ENCODE assay signal across 11 mouse cellular contexts in genomic region chr8:104632486-104632885, GRCm38 (mm10). TPM values are rescaled to one million over a fixed set of nuclear protein-coding genes. Genes with fewer than 3 reads are reported as not detected.
DNase-seq lines count a peak whose midpoint lies in the region; ATAC-seq and TF ChIP-seq lines count a peak whose summit lies in the region.
"Had no signal": no experiment of that assay in that cellular context is flagged by ENCODE, and none has a peak within 500 bp of the region (broad histone marks: within the 10 kb centered on the region; RNA-seq: fewer than 3 reads in every experiment).

No protein-coding gene starts in this region.

- peak; percentile 72 for ATAC-seq in hindbrain, postnatal 0 days
- no peak for ATAC-seq in erythroblast, adult 5-6 weeks (replicated peaks; ENCODE audit: low FRiP score, poor library complexity, severe bottlenecking)
- ATAC-seq: intestine, postnatal 0 days had no signal

- peak; percentile 49 for DNase-seq in hindbrain, postnatal 0 days (ENCODE audit: low spot score)
- no peak for DNase-seq in hindbrain, embryonic 10.5 days (ENCODE audit: low spot score)
- DNase-seq in urinary bladder, postnatal 14 days (ENCODE audit: low spot score), result peak; percentile 1
- DNase-seq in urinary bladder, adult 18-20 months (ENCODE audit: low spot score in 2 of 2), result no peak
- peak; percentile 8 for DNase-seq in heart, postnatal 4 days
- peak; percentile 62 for DNase-seq in telencephalon, adult 2 months (ENCODE audit: low read depth, low spot score)
- no peak for DNase-seq in ovary, adult 18-20 months (ENCODE audit: low spot score)

- H3K9ac ChIP-seq in hindbrain, postnatal 0 days (replicated peaks; ENCODE audit: low read length), result no peak overlapping the region

- no peak overlapping the region for H3K4me3 ChIP-seq in hindbrain, postnatal 0 days (ENCODE audit: low read length)
- H3K4me3 ChIP-seq in hindbrain, embryonic 10.5 days, result no peak overlapping the region

- peaks cover 3% of the 10 kb centered on the region for H3K4me1 ChIP-seq in hindbrain, postnatal 0 days (ENCODE audit: insufficient read depth, low read length)
- H3K4me1 ChIP-seq in hindbrain, embryonic 10.5 days (replicated peaks), result peaks cover 27% of the 10 kb centered on the region

- H3K4me2 ChIP-seq in hindbrain, postnatal 0 days (ENCODE audit: low read depth, low read length), result no peak overlapping the region

- H3K27me3 ChIP-seq in hindbrain, postnatal 0 days (ENCODE audit: insufficient read depth, low read length), result no peaks in the 10 kb centered on the region
- peaks cover 43% of the 10 kb centered on the region for H3K27me3 ChIP-seq in hindbrain, embryonic 10.5 days (ENCODE audit: insufficient read depth, poor library complexity, severe bottlenecking)

- no peaks in the 10 kb centered on the region for H3K9me3 ChIP-seq in hindbrain, postnatal 0 days (ENCODE audit: low read length)
- no peaks in the 10 kb centered on the region for H3K9me3 ChIP-seq in hindbrain, embryonic 10.5 days

- peaks cover 6% of the 10 kb centered on the region; the same call in 1 of the 2 replicates for H3K36me3 ChIP-seq in hindbrain, postnatal 0 days (ENCODE audit: insufficient read depth, low read length)
- H3K36me3 ChIP-seq in hindbrain, embryonic 10.5 days, result peaks cover 13% of the 10 kb centered on the region

- TF ChIP-seq CTCF in hindbrain, postnatal 0 days (IDR thresholded peaks at IDR 0.05; ENCODE audit: low read depth), result no peak

- 53% methylated on average over 6 of the region's 6 CpGs for WGBS in hindbrain, postnatal 0 days
- WGBS in hindbrain, embryonic 10.5 days, result 59% methylated on average over 6 of the region's 6 CpGs

- H3K27ac ChIP-seq in hindbrain, postnatal 0 days, result no peak overlapping the region
- no peak overlapping the region for H3K27ac ChIP-seq in hindbrain, embryonic 10.5 days

RNA-seq across cellular contexts. Expression of gene Rrad, which starts 1.4 kb away (rescaled TPM):
- 3.9 and 5.1 TPM in 2 replicates for total RNA-seq in hindbrain, postnatal 0 days (2014; rRNA removed)
- 2.4 and 2.7 TPM in 2 replicates for polyA plus RNA-seq in hindbrain, postnatal 0 days (2015; fragmentation: Nextera tagmentation; extraction: Ambion mirVana)
- polyA plus RNA-seq in hindbrain, embryonic 10.5 days (2016; fragmentation: Nextera tagmentation; extraction: Ambion mirVana), result 1.2 and 1.5 TPM in 2 replicates
- 100 to 1,000 TPM; 193 to 274 TPM for total RNA-seq in heart, postnatal 4 days (2021)
- not detected in 2 replicates for total RNA-seq in erythroblast, adult 5-6 weeks (2015; ENCODE audit: low replicate concordance)
- not detected in 2 replicates for total RNA-seq in erythroblast, adult 5-6 weeks (2017; ENCODE audit: low replicate concordance)

RNA-seq across cellular contexts. Expression of gene Cdh16, which starts 8.3 kb away (rescaled TPM):
- total RNA-seq in hindbrain, postnatal 0 days (2014; rRNA removed), result not detected in 2 replicates
- not detected in 2 replicates for polyA plus RNA-seq in hindbrain, postnatal 0 days (2015; fragmentation: Nextera tagmentation; extraction: Ambion mirVana)
- not detected in 2 replicates for polyA plus RNA-seq in hindbrain, embryonic 10.5 days (2016; fragmentation: Nextera tagmentation; extraction: Ambion mirVana)
- 1 to 10 TPM; 2.8 to 4.6 TPM for total RNA-seq in heart, postnatal 4 days (2021)
- total RNA-seq in erythroblast, adult 5-6 weeks (2015; ENCODE audit: low replicate concordance), result not detected in 2 replicates
- not detected in 2 replicates for total RNA-seq in erythroblast, adult 5-6 weeks (2017; ENCODE audit: low replicate concordance)
- polyA plus RNA-seq: embryonic facial prominence, embryonic 11.5 days; intestine, postnatal 0 days; small intestine, adult 2 months had no signal

RNA-seq across cellular contexts. Expression of gene Ciao2b, which starts 9.3 kb away (rescaled TPM):
- total RNA-seq in hindbrain, postnatal 0 days (2014; rRNA removed), result 55.2 and 73.6 TPM in 2 replicates
- polyA plus RNA-seq in hindbrain, postnatal 0 days (2015; fragmentation: Nextera tagmentation; extraction: Ambion mirVana), result 103 and 104 TPM in 2 replicates
- 111 and 121 TPM in 2 replicates for polyA plus RNA-seq in hindbrain, embryonic 10.5 days (2016; fragmentation: Nextera tagmentation; extraction: Ambion mirVana)
- total RNA-seq in heart, postnatal 4 days (2021), result 10 to 100 TPM; 82.2 to 85.4 TPM
- 1.5 and 5.2 TPM in 2 replicates for total RNA-seq in erythroblast, adult 5-6 weeks (2015; ENCODE audit: low replicate concordance)
- total RNA-seq in erythroblast, adult 5-6 weeks (2017; ENCODE audit: low replicate concordance), result 6.0 and 15.1 TPM in 2 replicates

RNA-seq across cellular contexts. Expression of gene Pdp2, which starts 41.2 kb away (rescaled TPM):
- 12.1 and 12.3 TPM in 2 replicates for total RNA-seq in hindbrain, postnatal 0 days (2014; rRNA removed)
- polyA plus RNA-seq in hindbrain, postnatal 0 days (2015; fragmentation: Nextera tagmentation; extraction: Ambion mirVana), result 14.2 and 15.3 TPM in 2 replicates
- 12.7 and 13.3 TPM in 2 replicates for polyA plus RNA-seq in hindbrain, embryonic 10.5 days (2016; fragmentation: Nextera tagmentation; extraction: Ambion mirVana)
- total RNA-seq in heart, postnatal 4 days (2021), result 1 to 10 TPM; 5.0 to 5.4 TPM
- 0.38 and 1.7 TPM in 2 replicates for total RNA-seq in erythroblast, adult 5-6 weeks (2015; ENCODE audit: low replicate concordance)
- total RNA-seq in erythroblast, adult 5-6 weeks (2017; ENCODE audit: low replicate concordance), result 0.98 and 1.3 TPM in 2 replicates

Comparison
In these comparisons a context has a peak if more than half of its experiments do, and no peak if none do; other contexts are left out.
1. DNase-seq: peak in hindbrain, postnatal 0 days (single experiment), urinary bladder, postnatal 14 days (single experiment), heart, postnatal 4 days (single experiment) and telencephalon, adult 2 months (single experiment); none in hindbrain, embryonic 10.5 days (single experiment), urinary bladder, adult 18-20 months (0 of 2) and ovary, adult 18-20 months (single experiment).
2. RNA of gene Rrad, which starts 1.4 kb away (total RNA-seq): 193 to 274 TPM in heart, postnatal 4 days; 3.9 to 5.1 TPM in hindbrain, postnatal 0 days and not detected in erythroblast, adult 5-6 weeks; every median in the first group is over 10 times any median in the second.